Mouse (Mus musculus) kidney, embryonic 16.5 days (tissue): ENCODE results near the gene Sipa1l3. TPM values are rescaled to one million over a fixed set of nuclear protein-coding genes. Genes with fewer than 3 reads are reported as not detected.

Source experiments
- ATAC-seq: fragments of 200-750 bp; cut with Nextera tagmentation; 2 replicates; pipeline ENCODE4 v1.8.0; 2017; ENCODE audit warnings: moderate TSS enrichment; ENCODE audit not compliant: low FRiP score, low TSS enrichment
- H3K27ac ChIP-seq: fragments of 300-500 bp; sonication (generic); 2 replicates; pipeline ENCODE4 v1.5.1; 2014; ENCODE audit warnings: low read length
- H3K27me3 ChIP-seq: fragments of 300-500 bp; sonication (generic); 2 replicates; pipeline ENCODE4 v1.6.1; 2014; ENCODE audit warnings: low read length, control low read depth, mixed read lengths; ENCODE audit not compliant: insufficient read depth
- H3K36me3 ChIP-seq: fragments of 300-500 bp; sonication (generic); 2 replicates; pipeline ENCODE4 v1.6.1; 2014; ENCODE audit warnings: low read length, control low read depth, mixed read lengths; ENCODE audit not compliant: insufficient read depth
- H3K4me1 ChIP-seq: fragments of 300-500 bp; sonication (generic); 2 replicates; pipeline ENCODE4 v1.6.1; 2014; ENCODE audit warnings: low read length, control low read depth, mixed read lengths; ENCODE audit not compliant: insufficient read depth
- H3K4me2 ChIP-seq: fragments of 300-500 bp; sonication (generic); replicated peaks from 2 replicates; pipeline ENCODE4 v1.6.1; 2014; ENCODE audit warnings: low read depth, low read length
- H3K4me3 ChIP-seq: fragments of 300-500 bp; sonication (generic); 2 replicates; pipeline ENCODE4 v1.5.1; 2014; ENCODE audit warnings: mild to moderate bottlenecking, low read length
- H3K9ac ChIP-seq: fragments of 300-500 bp; sonication (generic); replicated peaks from 2 replicates; pipeline ENCODE4 v1.6.1; 2014; ENCODE audit warnings: low read length
- H3K9me3 ChIP-seq: fragments of 300-500 bp; sonication (generic); 2 replicates; pipeline ENCODE4 v1.6.1; 2016; ENCODE audit warnings: low read length, control low read depth
- WGBS: fragments of 180-500 bp; shearing (Covaris S2); extraction: QIAGEN DNeasy Blood & Tissue Kit; methylation state at CpG from one replicate; pipeline ENCODE4 v1.1.7; 2014; 5-methylcytosine and 5-hydroxymethylcytosine counted together
- polyA plus RNA-seq: library from polyadenylated mRNA; unstranded; fragments of >200 nt; fragmentation: Nextera tagmentation; extraction: Ambion mirVana; gene quantifications from 2 replicates; pipeline ENCODE4 v1.2.1, GENCODE M21; 2015

The Sipa1l3 gene
- polyA plus RNA-seq, 1 experiment from 2014 or later: 15.8 TPM

- no peak overlapping the region for H3K4me3 ChIP-seq
- H3K27ac ChIP-seq: no peak overlapping the region
Measured at GRCm38 (mm10) chr7:29411838-29412580, 106.4 kb downstream of the Sipa1l3 start.

GRCm38 (mm10) chr7:29411216-29411816, 107.1 kb downstream of the Sipa1l3 start:
- 75% methylated on average over 4 of the region's 4 CpGs for WGBS
- Histone ChIP-seq H3K4me1 (peaks cover 12% of the 10 kb centered on the region; the same call in 1 of the 2 replicates), H3K4me3 (no peak overlapping the region), H3K36me3 (no peaks in the 10 kb centered on the region), H3K9ac (no peak overlapping the region), H3K9me3 (no peaks in the 10 kb centered on the region), H3K4me2 (no peak overlapping the region), H3K27ac (no peak overlapping the region), H3K27me3 (no peaks in the 10 kb centered on the region)
- ATAC-seq: no peak

More at GRCm38 (mm10) chr7:29411838-29412580, 106.4 kb downstream of the Sipa1l3 start:
- peaks cover 12% of the 10 kb centered on the region; the same call in 1 of the 2 replicates for H3K4me1 ChIP-seq
- H3K4me2 ChIP-seq: no peak overlapping the region
- WGBS: 68% methylated on average over 8 of the region's 8 CpGs
- no peaks in the 10 kb centered on the region for H3K9me3 ChIP-seq
- H3K9ac ChIP-seq: no peak overlapping the region
- no peaks in the 10 kb centered on the region for H3K36me3 ChIP-seq
- ATAC-seq: no peak
- H3K27me3 ChIP-seq: no peaks in the 10 kb centered on the region

- Histone ChIP-seq H3K4me1 (peaks cover 12% of the 10 kb centered on the region; the same call in 1 of the 2 replicates), H3K9me3 (no peaks in the 10 kb centered on the region), H3K9ac (no peak overlapping the region), H3K4me2 (no peak overlapping the region), H3K36me3 (no peaks in the 10 kb centered on the region), H3K27me3 (no peaks in the 10 kb centered on the region), H3K27ac (no peak overlapping the region), H3K4me3 (no peak overlapping the region)
- no peak for ATAC-seq
- WGBS: 86% methylated on average over 8 of the region's 8 CpGs
Measured at GRCm38 (mm10) chr7:29410402-29410801, 108.0 kb downstream of the Sipa1l3 start.

DNA sequence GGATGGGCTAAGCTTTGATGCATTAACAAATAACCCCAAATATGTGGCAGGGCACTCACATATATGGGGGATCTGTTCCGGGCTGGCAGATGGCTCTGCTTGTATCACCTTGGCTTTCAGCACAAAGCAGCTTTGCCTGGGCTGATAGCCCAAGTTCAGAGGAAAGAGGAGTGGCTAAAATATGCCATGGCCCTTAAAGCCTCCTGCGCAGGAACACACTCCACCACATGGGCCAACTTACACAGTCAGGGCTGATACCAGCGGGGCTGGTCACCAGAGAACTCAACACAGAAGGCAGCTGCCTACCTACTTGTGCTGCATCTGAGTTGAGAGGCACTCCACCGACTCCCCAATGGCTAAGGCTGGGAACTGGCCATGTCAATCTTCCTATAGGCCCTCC, 111.6 kb downstream of the Sipa1l3 start:
- H3K27me3 ChIP-seq: no peaks in the 10 kb centered on the region
- H3K4me1 ChIP-seq: peaks cover 10% of the 10 kb centered on the region; the same call in 1 of the 2 replicates
- no peak overlapping the region for H3K9ac ChIP-seq
- no peak for ATAC-seq
- H3K27ac ChIP-seq: no peak overlapping the region
- WGBS: 81% methylated on average over 4 of the region's 4 CpGs
- H3K9me3 ChIP-seq: no peaks in the 10 kb centered on the region
- no peak overlapping the region for H3K4me2 ChIP-seq
- H3K4me3 ChIP-seq: no peak overlapping the region
- H3K36me3 ChIP-seq: no peaks in the 10 kb centered on the region

GRCm38 (mm10) chr7:29404126-29404525, 114.3 kb downstream of the Sipa1l3 start:
- ATAC-seq: no peak
- peaks cover 18% of the 10 kb centered on the region for H3K36me3 ChIP-seq
- 87% methylated on average over 2 of the region's 2 CpGs for WGBS
- H3K27me3 ChIP-seq: no peaks in the 10 kb centered on the region
- H3K4me3 ChIP-seq: no peak overlapping the region
- H3K9ac ChIP-seq: no peak overlapping the region
- H3K27ac ChIP-seq: no peak overlapping the region
- H3K9me3 ChIP-seq: no peaks in the 10 kb centered on the region
- 0 out of 2 replicates have a peak, but pooled peaks cover 4% of the 10 kb centered on the region for H3K4me1 ChIP-seq
- no peak overlapping the region for H3K4me2 ChIP-seq

DNA sequence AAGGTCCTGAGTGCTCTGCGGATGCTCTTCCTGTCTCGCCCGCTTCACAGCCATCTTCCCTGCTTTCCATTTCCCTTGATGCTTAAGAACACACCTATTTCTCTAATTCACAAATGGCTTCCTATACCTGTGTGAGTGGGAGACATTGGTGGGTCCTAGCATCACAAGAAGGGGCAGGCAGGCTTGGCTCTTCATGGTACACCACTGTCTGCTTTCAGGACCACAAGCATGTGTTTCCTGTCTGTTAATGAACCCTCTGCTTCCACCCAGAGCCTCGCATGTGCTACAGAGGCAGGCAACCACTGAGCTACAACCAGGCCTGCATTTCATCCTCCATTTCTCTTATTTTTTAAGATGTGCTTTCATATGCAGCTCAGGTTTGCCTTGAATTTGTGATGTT, 116.4 kb downstream of the Sipa1l3 start:
- no peak overlapping the region for H3K4me3 ChIP-seq
- 93% methylated on average over 4 of the region's 4 CpGs for WGBS
- H3K27ac ChIP-seq: no peak overlapping the region
- no peak overlapping the region for H3K4me2 ChIP-seq
- peaks cover 24% of the 10 kb centered on the region for H3K36me3 ChIP-seq
- H3K9me3 ChIP-seq: no peaks in the 10 kb centered on the region
- H3K4me1 ChIP-seq: no peaks in the 10 kb centered on the region
- no peak overlapping the region for H3K9ac ChIP-seq
- ATAC-seq: no peak
- H3K27me3 ChIP-seq: no peaks in the 10 kb centered on the region

DNA sequence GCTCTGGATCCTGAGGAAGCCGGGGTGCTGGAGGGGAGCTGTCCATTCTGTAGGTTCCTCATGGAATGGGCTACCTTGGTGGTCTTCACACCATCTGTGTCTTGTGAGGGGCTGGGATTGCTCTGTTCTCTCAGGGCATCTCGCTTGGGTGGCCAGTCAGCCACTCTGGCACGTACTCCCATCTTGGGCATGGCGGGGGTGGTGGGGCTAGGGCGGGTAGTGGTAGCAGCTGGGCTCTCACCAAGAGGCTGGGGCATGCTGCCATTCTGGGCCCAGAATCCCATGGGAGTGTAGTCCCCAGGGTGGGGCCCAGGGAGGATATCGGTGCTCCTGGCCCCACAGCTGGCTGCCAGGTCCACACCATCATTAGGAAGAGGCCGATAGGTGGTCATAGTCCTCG, 118.0 kb downstream of the Sipa1l3 start:
- Histone ChIP-seq H3K9ac (no peak overlapping the region), H3K27ac (no peak overlapping the region), H3K4me3 (no peak overlapping the region), H3K9me3 (no peaks in the 10 kb centered on the region), H3K36me3 (peaks cover 33% of the 10 kb centered on the region), H3K4me1 (no peaks in the 10 kb centered on the region), H3K4me2 (no peak overlapping the region), H3K27me3 (no peaks in the 10 kb centered on the region)
- ATAC-seq: no peak
- WGBS: 92% methylated on average over 7 of the region's 8 CpGs

DNA sequence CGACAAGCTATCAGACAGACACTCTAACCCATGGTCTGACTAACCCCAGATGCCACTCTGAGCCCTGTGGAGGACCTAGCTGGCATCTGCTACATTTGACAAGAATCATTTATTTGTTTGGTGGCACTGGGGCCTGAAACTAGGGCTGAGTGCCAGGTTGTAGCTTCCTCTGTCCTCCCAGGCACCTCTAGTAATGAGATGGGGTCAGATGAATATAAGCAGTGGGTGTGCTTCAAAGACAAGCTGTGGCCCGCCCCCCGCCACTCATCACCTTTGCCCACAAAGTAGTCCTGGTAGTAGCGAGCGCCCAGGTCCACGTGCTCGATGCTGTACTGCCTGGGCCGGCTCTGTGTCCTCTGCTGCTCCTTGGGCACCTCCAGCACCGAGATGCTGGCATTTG, 119.4 kb downstream of the Sipa1l3 start:
- no peaks in the 10 kb centered on the region for H3K27me3 ChIP-seq
- peaks cover 40% of the 10 kb centered on the region for H3K36me3 ChIP-seq
- H3K9ac ChIP-seq: no peak overlapping the region
- ATAC-seq: no peak
- no peaks in the 10 kb centered on the region for H3K4me1 ChIP-seq
- H3K4me3 ChIP-seq: no peak overlapping the region
- no peak overlapping the region for H3K4me2 ChIP-seq
- WGBS: 96% methylated on average over 9 of the region's 9 CpGs
- H3K9me3 ChIP-seq: no peaks in the 10 kb centered on the region
- no peak overlapping the region for H3K27ac ChIP-seq

DNA sequence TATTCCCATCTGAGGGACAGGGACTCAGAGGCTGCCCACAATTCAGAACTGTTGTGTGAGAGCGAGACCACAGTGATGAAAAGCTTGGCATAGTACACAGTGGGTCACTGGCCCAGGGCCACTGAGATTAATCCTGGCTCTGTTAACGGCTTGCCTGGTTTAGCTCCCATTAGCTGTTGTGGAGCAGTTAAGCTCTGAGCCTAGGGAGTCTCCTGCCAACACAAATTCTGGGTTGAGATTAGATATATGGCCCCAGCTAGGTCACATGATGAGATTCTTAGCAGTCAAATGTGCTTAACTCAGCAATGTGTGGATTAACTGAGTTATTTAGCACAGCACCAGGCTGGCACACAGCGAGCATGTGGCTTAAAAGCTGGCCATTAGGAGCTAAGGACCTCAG, 121.0 kb downstream of the Sipa1l3 start:
- Histone ChIP-seq H3K36me3 (peaks cover 40% of the 10 kb centered on the region), H3K4me1 (no peaks in the 10 kb centered on the region), H3K4me2 (no peak overlapping the region), H3K27me3 (no peaks in the 10 kb centered on the region), H3K9ac (no peak overlapping the region), H3K27ac (no peak overlapping the region), H3K9me3 (no peaks in the 10 kb centered on the region), H3K4me3 (no peak overlapping the region)
- ATAC-seq: no peak
- 68% methylated on average over 3 of the region's 3 CpGs for WGBS

DNA sequence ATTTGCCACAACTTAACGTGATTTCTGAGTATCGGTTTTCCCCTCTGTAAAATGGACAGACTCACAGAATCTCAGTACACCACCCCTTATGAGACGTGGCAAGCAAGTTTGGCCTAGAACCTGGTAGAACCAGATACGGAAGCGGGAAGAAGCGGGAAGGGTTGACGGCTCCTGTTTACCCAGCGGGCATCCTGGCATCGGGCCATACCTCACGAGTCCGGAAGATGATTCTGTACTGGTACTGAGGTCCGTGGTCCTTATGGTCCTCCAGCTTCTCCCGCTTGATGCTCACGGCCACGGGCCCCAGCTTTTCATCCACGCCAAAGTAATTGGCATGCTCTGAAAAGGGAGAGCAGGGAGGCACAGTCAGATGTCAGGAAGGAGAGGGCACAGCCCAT, 121.5 kb downstream of the Sipa1l3 start:
- Histone ChIP-seq H3K27ac (no peak overlapping the region), H3K9ac (no peak overlapping the region), H3K4me2 (no peak overlapping the region), H3K9me3 (no peaks in the 10 kb centered on the region), H3K4me3 (no peak overlapping the region), H3K36me3 (peaks cover 40% of the 10 kb centered on the region), H3K27me3 (no peaks in the 10 kb centered on the region), H3K4me1 (no peaks in the 10 kb centered on the region)
- no peak for ATAC-seq
- whole genome bisulfite sequencing: 94% methylated on average over 16 of the region's 16 CpGs
